Mouse (Mus musculus) left cerebral cortex, postnatal 14 days (tissue): ENCODE results near the gene Kpna6. TPM values are rescaled to one million over a fixed set of nuclear protein-coding genes. Genes with fewer than 3 reads are reported as not detected.
A peak's percentile ranks its signal among the peaks of the same experiment; 100 is the strongest.

ENCODE experiments used
- DNase-seq, 2 experiments: peaks; one replicate each; pipeline ENCODE4 v3.0.0; 2021 to 2022; ENCODE audit warnings: low spot score in 2 of 2, mixed read lengths in 1 of 2
- intact Hi-C: fragments of 180-260 bp; cut with DNase I; formaldehyde crosslinking; loops from one replicate; pipeline ENCODE4 v1.15.1; 2025
- total RNA-seq, 2 experiments: library from RNA; stranded (reverse); gene quantifications; 2 replicates each; pipeline ENCODE4 v1.2.3; 2021

The Kpna6 gene
- total RNA-seq, 2 experiments from 2014 or later = 89.2 to 94.5 TPM

DNA sequence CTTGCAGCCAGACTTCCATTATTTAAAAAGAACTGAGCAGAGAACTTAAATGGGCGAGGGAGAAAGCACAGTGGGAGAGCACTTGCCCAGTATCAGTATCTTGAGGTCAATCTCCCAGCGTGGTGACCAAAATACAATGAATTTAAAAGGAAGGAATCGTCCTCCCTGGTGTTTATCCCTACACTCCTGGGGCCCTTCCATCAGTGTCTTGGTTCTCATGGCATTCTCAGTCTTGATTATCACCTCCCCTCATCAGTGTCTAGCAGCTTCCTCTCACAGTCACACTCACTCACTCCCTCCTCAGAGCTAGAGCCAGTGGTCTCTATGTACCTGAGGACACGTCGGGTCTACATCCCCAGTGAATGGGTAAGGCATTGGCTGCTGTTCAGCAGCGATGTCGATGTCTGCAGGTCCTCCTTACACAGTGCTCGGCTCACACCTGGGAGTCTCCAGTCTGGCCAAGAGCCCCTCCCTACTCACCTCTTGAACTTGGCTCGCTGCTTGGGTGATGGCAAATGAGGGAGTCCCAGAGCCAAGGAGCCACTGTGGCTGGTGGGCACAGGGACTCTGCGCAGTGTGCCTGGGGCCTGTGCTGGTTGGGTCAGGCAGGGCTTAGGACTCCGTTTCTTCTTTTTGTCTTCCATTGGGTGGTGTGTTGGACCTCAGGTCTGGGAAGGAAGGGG is 50.3 kb downstream of the Kpna6 start:
- intact Hi-C loops = no loop called here
- no peak for DNase-seq

DNA sequence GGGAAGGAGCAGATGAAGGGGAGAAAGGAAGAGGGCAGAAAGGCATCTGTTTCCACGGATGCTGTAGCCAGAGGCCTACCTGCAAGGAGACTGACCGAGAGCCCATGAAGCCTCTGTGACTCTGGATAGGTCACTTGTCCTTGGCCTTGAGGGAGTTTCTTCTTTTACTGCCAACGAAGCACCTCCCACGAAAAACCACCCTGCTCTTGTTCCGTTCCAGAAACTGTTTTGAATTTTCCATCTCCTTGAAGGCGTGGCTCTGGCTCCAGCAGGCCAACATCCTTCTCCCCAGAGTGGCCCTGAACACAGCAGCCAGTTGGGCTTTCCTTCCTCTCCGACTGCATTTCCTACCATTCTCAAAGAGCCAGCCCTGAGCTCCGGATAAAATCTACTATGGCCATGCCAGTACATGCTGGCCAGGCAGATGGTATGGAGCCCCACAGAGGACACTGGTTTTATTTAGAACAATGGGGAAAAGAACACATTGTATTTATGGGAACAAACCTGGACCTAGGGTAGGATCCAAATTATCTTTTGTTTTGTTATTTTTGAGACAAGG is 51.2 kb downstream of the Kpna6 start:
- no peak for DNase-seq
- intact Hi-C loops = no loop called here

DNA sequence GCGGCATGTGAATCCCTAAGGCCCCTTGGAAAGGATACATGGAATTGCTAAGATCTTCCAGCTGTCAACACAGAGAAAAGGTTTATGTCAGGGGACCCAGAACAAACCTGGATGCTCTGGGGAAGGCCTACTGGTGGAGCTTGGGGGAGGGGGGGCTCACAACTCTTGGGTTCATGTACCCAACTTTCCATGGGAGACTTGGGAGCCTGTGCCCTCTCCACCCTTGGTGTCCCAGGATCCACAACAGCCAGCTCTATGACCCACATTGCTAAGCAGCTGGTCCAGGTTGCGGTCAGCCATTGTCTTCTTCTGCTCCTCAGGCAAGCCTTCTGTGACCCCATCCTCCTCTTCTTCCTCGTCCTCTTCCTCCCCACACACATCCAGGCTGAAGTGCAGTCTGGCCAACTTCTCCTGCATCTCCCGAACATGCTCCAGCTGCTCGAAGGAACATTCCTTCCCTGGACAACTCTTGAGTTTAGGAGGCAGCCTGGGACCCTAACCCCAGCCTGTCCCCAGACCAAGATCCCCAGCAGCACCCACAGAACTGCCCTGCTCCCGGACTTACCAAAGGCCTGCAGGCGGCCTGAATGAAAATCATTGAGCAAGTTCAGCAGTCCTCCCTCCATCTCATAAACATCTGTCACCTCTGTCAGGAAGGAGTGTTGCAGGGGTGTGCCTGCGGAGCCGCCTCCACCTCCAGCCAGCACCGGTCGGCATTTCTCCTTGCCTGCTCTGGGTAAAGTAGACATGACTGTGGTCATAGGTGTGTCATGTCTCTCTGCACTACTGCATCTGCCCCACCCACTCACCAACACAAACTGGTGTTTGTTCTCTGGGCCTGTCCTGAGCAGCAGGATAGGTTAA is 51.9 kb downstream of the Kpna6 start:
- intact Hi-C loops = no loop called here
- no peak for DNase-seq

- peak; percentile 95 to 98 for DNase-seq
- intact Hi-C loops = no loop called here
Measured at GRCm38 (mm10) chr4:129618786-129619691, 53.5 kb downstream of the Kpna6 start, which contains the start of gene Iqcc. Gene Iqcc (minus strand): TSS chr4:129619099.

- intact Hi-C loops = no loop called here
- no peak for DNase-seq
Measured at GRCm38 (mm10) chr4:129618031-129618430, 54.5 kb downstream of the Kpna6 start.

GRCm38 (mm10) chr4:129617121-129617641 is 55.4 kb downstream of the Kpna6 start:
- DNase-seq = no peak
- intact Hi-C loops = no loop called here

GRCm38 (mm10) chr4:129616631-129617030 is 55.9 kb downstream of the Kpna6 start:
- DNase-seq = no peak
- intact Hi-C loops = no loop called here

DNA sequence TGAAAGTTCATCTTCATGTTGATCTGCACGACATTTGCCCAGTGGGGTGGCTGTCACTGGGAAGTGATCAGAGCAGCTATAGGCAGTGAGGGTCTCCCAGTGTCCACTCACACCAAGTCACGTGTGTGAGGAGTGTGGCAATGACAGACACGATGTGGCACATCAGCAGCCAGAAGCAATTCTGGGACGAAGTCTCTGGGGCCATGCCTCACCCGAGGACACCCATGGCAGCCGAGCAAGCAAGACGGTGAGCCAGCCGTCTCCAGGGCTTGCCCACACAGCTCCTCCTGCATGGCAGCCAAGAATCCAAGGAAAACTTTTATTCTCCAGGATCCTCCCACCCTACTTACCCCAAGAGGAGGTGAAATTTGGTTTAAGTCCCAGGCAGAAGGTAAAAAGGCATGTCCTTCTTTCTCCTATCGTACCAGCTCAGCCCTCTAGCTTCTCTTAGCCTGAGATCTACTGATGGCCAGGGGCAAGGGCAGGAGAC is 56.7 kb downstream of the Kpna6 start:
- DNase-seq = no peak
- intact Hi-C loops = no loop called here

DNA sequence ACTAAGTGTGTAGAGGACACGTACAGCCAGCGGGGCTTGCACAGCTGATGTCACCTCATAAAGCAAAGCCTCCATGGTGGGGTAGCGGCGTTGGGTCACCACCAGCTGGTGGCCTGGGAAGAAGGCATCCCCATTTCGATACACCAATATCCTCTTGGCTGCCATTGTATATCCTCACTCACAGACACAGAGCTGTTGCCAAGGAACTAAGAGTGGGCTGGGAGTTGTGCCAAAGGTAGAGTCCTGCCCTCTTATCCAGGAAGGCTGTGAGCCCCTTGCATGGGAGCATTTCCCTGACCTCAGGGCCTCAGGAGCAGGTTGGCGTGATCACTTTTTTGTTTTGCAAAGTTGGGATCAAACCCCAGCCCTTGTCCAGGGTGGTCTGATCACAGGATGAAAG is 58.5 kb downstream of the Kpna6 start, which contains the start of gene Dcdc2b:
Dcdc2b (minus strand) TSS at position 165 of the 400 bp plus-strand sequence.
- DNase-seq = no peak
- intact Hi-C loops = no loop called here

DNA sequence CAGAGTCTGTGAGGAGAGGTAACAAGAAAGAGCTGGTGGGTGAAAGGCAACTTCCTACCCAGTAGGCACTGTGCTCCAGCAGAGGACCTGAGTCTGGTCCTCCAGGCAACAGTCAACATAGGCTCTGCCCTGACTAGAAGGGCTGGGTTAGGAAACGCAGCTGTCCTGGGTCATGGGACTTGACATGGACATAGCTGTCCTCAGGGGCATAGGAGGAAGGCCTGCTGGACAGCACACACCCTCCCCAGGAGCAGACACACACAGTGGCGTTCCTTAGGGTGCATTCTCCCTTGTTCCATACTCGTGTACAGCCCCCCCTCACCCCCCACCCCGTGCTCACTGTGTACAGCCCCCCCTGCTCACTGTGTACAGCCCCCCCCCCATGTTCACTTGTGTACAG is 62.1 kb downstream of the Kpna6 start:
- intact Hi-C loops = no loop called here
- DNase-seq = no peak

DNA sequence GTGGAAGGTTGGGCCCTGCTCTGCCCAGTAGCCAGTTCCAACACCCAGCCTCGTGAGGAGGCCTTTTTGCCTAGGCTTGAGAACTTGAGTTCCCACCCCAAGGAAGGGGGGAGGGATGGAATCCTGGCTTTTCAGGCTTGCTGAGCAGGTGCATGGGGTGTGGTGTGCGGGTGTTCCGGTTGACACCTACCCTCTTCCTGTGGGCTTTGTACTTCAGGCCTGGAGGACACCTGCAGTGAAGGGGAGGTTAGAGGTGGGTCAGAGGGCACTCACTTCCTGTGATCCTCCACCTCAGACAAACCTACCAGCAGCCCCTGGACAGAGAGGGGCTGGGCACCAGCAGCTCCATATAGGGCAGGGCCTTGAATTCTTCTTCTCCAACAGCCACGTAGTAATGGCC is 62.5 kb downstream of the Kpna6 start:
- intact Hi-C loops = no loop called here
- no peak for DNase-seq

- DNase-seq = no peak
- intact Hi-C loops = loop anchor here (5.0 kb wide), 1 partner anchor 117 kb away; the partner anchor contains the start of genes Fam229a and Tssk3
Measured at GRCm38 (mm10) chr4:129609139-129609631, 63.4 kb downstream of the Kpna6 start.

GRCm38 (mm10) chr4:129608426-129609025 is 64.0 kb downstream of the Kpna6 start:
- intact Hi-C loops = loop anchor here (5.0 kb wide), 1 partner anchor 116 kb away; the partner anchor contains the start of genes Fam229a and Tssk3

GRCm38 (mm10) chr4:129600233-129601158 is 72.1 kb downstream of the Kpna6 start, which contains the start of the genes Eif3i and Tmem234:
Gene Eif3i (minus strand): TSS chr4:129600648.
Gene Tmem234 (plus strand): TSS chr4:129600668.
- DNase-seq = peak; percentile 85 to 86
- intact Hi-C loops = no loop called here

More at GRCm38 (mm10) chr4:129608426-129609025, 64.0 kb downstream of the Kpna6 start:
- DNase-seq = peak; percentile 85 to 91
